Comparison of ENCODE assay signal across 8 mouse cellular contexts in genomic region chr5:24424004-24424781, GRCm38 (mm10). TPM values are rescaled to one million over a fixed set of nuclear protein-coding genes. Genes with fewer than 3 reads are reported as not detected.
DNase-seq lines count a peak whose midpoint lies in the region; ATAC-seq and TF ChIP-seq lines count a peak whose summit lies in the region.

No protein-coding gene starts in this region.

- no peaks in the 10 kb centered on the region for H3K27me3 ChIP-seq in kidney, adult 2 months (replicated peaks; ENCODE audit: control insufficient read depth, insufficient read depth, low read length)
- H3K27me3 ChIP-seq in CH12.LX (replicated peaks) = no peaks in the 10 kb centered on the region
- no peaks in the 10 kb centered on the region for H3K27me3 ChIP-seq in embryonic facial prominence, embryonic 11.5 days (ENCODE audit: control insufficient read depth, insufficient read depth, low read length)
- no peaks in the 10 kb centered on the region for H3K27me3 ChIP-seq in intestine, embryonic 14.5 days (replicated peaks; ENCODE audit: control insufficient read depth, insufficient read depth, low read length)
- H3K27me3 ChIP-seq in midbrain, embryonic 11.5 days (ENCODE audit: control insufficient read depth, insufficient read depth, low read length) = no peaks in the 10 kb centered on the region

- TF ChIP-seq POLR2A in kidney, adult 2 months (IDR thresholded peaks at IDR 0.05; ENCODE audit: low read depth, low read length) = no peak
- no peak for TF ChIP-seq POLR2A in CH12.LX (IDR thresholded peaks at IDR 0.05; ENCODE audit: low read depth, low read length)

- TF ChIP-seq RAD21 in CH12.LX (IDR thresholded peaks at IDR 0.05; ENCODE audit: low read depth, low read length) = no peak

- peaks cover 16% of the 10 kb centered on the region; the same call in 1 of the 2 replicates for H3K4me1 ChIP-seq in kidney, adult 2 months (ENCODE audit: control insufficient read depth, insufficient read depth, low read length)
- H3K4me1 ChIP-seq in CH12.LX (ENCODE audit: control insufficient read depth in 1 of 2, insufficient read depth in 2 of 2) = peaks cover 16 to 41% of the 10 kb centered on the region in 2 experiments
- peaks cover 19% of the 10 kb centered on the region for H3K4me1 ChIP-seq in embryonic facial prominence, embryonic 11.5 days (ENCODE audit: control insufficient read depth, insufficient read depth, low read length)
- H3K4me1 ChIP-seq in intestine, embryonic 14.5 days (replicated peaks; ENCODE audit: control insufficient read depth, insufficient read depth, low read length) = peaks cover 38% of the 10 kb centered on the region
- peaks cover 49% of the 10 kb centered on the region for H3K4me1 ChIP-seq in midbrain, embryonic 11.5 days (ENCODE audit: control insufficient read depth, insufficient read depth, low read length)

- H3K9me3 ChIP-seq in CH12.LX (replicated peaks; ENCODE audit: low read length) = no peaks in the 10 kb centered on the region
- H3K9me3 ChIP-seq in embryonic facial prominence, embryonic 11.5 days (replicated peaks; ENCODE audit: control insufficient read depth, low read length) = no peaks in the 10 kb centered on the region
- H3K9me3 ChIP-seq in intestine, embryonic 14.5 days (ENCODE audit: control insufficient read depth, low read length) = no peaks in the 10 kb centered on the region
- no peaks in the 10 kb centered on the region for H3K9me3 ChIP-seq in midbrain, embryonic 11.5 days (ENCODE audit: control insufficient read depth, low read length)

- H3K36me3 ChIP-seq in kidney, adult 2 months (ENCODE audit: control insufficient read depth, insufficient read depth, low read length) = no peaks in the 10 kb centered on the region
- peaks cover 14 to 43% of the 10 kb centered on the region in 2 experiments for H3K36me3 ChIP-seq in CH12.LX (replicated peaks in 1 of 2; ENCODE audit: control insufficient read depth in 1 of 2, insufficient read depth in 1 of 2, low read length in 1 of 2)
- no peaks in the 10 kb centered on the region; the same call in 1 of the 2 replicates for H3K36me3 ChIP-seq in embryonic facial prominence, embryonic 11.5 days (replicated peaks; ENCODE audit: control insufficient read depth, insufficient read depth, low read depth, low read length)
- H3K36me3 ChIP-seq in intestine, embryonic 14.5 days (ENCODE audit: control insufficient read depth, insufficient read depth, low read length) = peaks cover 24% of the 10 kb centered on the region; the same call in 1 of the 2 replicates
- H3K36me3 ChIP-seq in midbrain, embryonic 11.5 days (ENCODE audit: control insufficient read depth, insufficient read depth, low read length) = peaks cover 2% of the 10 kb centered on the region; the same call in 1 of the 2 replicates

- TF ChIP-seq CTCF in kidney, adult 2 months (conservative IDR thresholded peaks at IDR 0.05; ENCODE audit: insufficient read depth, insufficient read length, low read depth, low read length) = no peak
- TF ChIP-seq CTCF in CH12.LX (conservative IDR thresholded peaks at IDR 0.05 in 1 of 2, IDR thresholded peaks at IDR 0.05 in 1 of 2; ENCODE audit: low read depth in 2 of 2, low read length in 2 of 2) = no peak

- peak overlapping the region; percentile 70 for H3K4me3 ChIP-seq in kidney, adult 2 months (ENCODE audit: insufficient read depth, low read depth, low read length)
- peak overlapping the region; percentile 68 to 94 (median 86) for H3K4me3 ChIP-seq in CH12.LX (replicated peaks in 1 of 3; ENCODE audit: low read depth in 2 of 3, low read length in 2 of 3, poor library complexity in 1 of 3)
- peak overlapping the region; percentile 64 for H3K4me3 ChIP-seq in embryonic facial prominence, embryonic 11.5 days (ENCODE audit: low read depth, low read length)
- H3K4me3 ChIP-seq in intestine, embryonic 14.5 days (ENCODE audit: low read depth, low read length) = peak overlapping the region; percentile 70
- peak overlapping the region; percentile 59 for H3K4me3 ChIP-seq in midbrain, embryonic 11.5 days (ENCODE audit: low read depth, low read length)

- dilution Hi-C loops in CH12.LX (cut with MboI; ENCODE audit: extremely low pct_ligation_motif_present, extremely low pct_unique_long_range_greater_than_20kb, low sequenced_read_pairs) = no loop called here

- H3K79me2 ChIP-seq in CH12.LX (replicated peaks; ENCODE audit: control insufficient read depth, extremely low read depth, insufficient read depth, poor library complexity, severe bottlenecking) = peaks cover 10% of the 10 kb centered on the region; the same call in 1 of the 2 replicates

- WGBS in kidney, adult 2 months = 4% methylated on average over 21 of the region's 21 CpGs
- 13% methylated on average over 21 of the region's 21 CpGs for whole genome bisulfite sequencing in embryonic facial prominence, embryonic 11.5 days
- 9% methylated on average over 21 of the region's 21 CpGs for WGBS in intestine, embryonic 14.5 days
- WGBS in midbrain, embryonic 11.5 days = 17% methylated on average over 21 of the region's 21 CpGs

- H3K4me2 ChIP-seq in CH12.LX (ENCODE audit: insufficient read depth, low read depth, poor library complexity, severe bottlenecking) = peak overlapping the region; percentile 84
- H3K4me2 ChIP-seq in embryonic facial prominence, embryonic 11.5 days (ENCODE audit: low read depth, low read length) = peak overlapping the region; percentile 87
- peak overlapping the region; percentile 88 for H3K4me2 ChIP-seq in intestine, embryonic 14.5 days (ENCODE audit: low read length)
- H3K4me2 ChIP-seq in midbrain, embryonic 11.5 days = peak overlapping the region; percentile 79

- TF ChIP-seq EP300 in CH12.LX (IDR thresholded peaks at IDR 0.05; ENCODE audit: low read length) = no peak

- in situ Hi-C loops in CH12.LX (cut with MboI; ENCODE audit: low pct_ligation_motif_present, low pct_unique_long_range_greater_than_20kb, low sequenced_read_pairs) = loop anchor here (5.0 kb wide), 1 partner anchor 33 kb away; no protein-coding TSS in a partner anchor

- H3K9ac ChIP-seq in CH12.LX (ENCODE audit: insufficient read depth, low read depth) = peak overlapping the region; percentile 97
- H3K9ac ChIP-seq in embryonic facial prominence, embryonic 11.5 days (replicated peaks; ENCODE audit: low read length) = peak overlapping the region; percentile 68
- H3K9ac ChIP-seq in intestine, embryonic 14.5 days (ENCODE audit: low read length) = peak overlapping the region; percentile 65
- peak overlapping the region; percentile 76 for H3K9ac ChIP-seq in midbrain, embryonic 11.5 days (ENCODE audit: low read length)

- H3K27ac ChIP-seq in kidney, adult 2 months (ENCODE audit: insufficient read depth, low read depth, low read length) = peak overlapping the region; percentile 99
- peak overlapping the region; percentile 63 for H3K27ac ChIP-seq in CH12.LX (ENCODE audit: insufficient read depth, low read depth)
- H3K27ac ChIP-seq in embryonic facial prominence, embryonic 11.5 days (replicated peaks; ENCODE audit: low read depth, low read length) = peak overlapping the region; percentile 71; the same call in 1 of the 2 replicates
- peak overlapping the region; percentile 93 for H3K27ac ChIP-seq in intestine, embryonic 14.5 days (ENCODE audit: low read depth)
- H3K27ac ChIP-seq in midbrain, embryonic 11.5 days (ENCODE audit: low read depth, low read length) = peak overlapping the region; percentile 72

- no peak; the same call in 1 of the 2 replicates for ATAC-seq in embryonic facial prominence, embryonic 11.5 days (replicated peaks; ENCODE audit: insufficient number of reproducible peaks, low FRiP score, low TSS enrichment, low read depth)
- no peak for ATAC-seq in intestine, embryonic 14.5 days (replicated peaks; ENCODE audit: low FRiP score, low TSS enrichment, low read depth)
- no peak for ATAC-seq in midbrain, embryonic 11.5 days (ENCODE audit: low FRiP score)
- ATAC-seq in activated CD4-positive, CD25-positive, alpha-beta regulatory T cell, adult 4 months = no peak

- no peak for DNase-seq in kidney, adult 2 months
- DNase-seq in kidney, adult 9 months = no peak
- peak; percentile 17 for DNase-seq in CH12.LX (ENCODE audit: extremely low read depth)
- peak; percentile 15 for DNase-seq in embryonic facial prominence, embryonic 11.5 days (ENCODE audit: low spot score)
- peak; percentile 61 for DNase-seq in intestine, embryonic 14.5 days (ENCODE audit: low spot score)
- no peak for DNase-seq in midbrain, embryonic 11.5 days (ENCODE audit: low spot score, missing footprints)
- no peak for DNase-seq in T-cell, adult 2 months (ENCODE audit: low spot score)

RNA-seq across cellular contexts. Expression of gene Slc4a2, which starts 0.6 kb away (rescaled TPM):
- polyA plus RNA-seq in kidney, adult 2 months (2012; rRNA removed) = 56.8 and 66.9 TPM in 2 replicates
- 17.2 and 18.6 TPM in 2 replicates for total RNA-seq in CH12.LX (2012; rRNA removed)
- total RNA-seq in CH12.LX (2014; rRNA removed) = 12.7 and 12.9 TPM in 2 replicates
- polyA plus RNA-seq in CH12.LX (2012; ENCODE audit: insufficient read length, low read depth) = 27.2 and 27.3 TPM in 2 replicates
- 16.5 and 20.6 TPM in 2 replicates for polyA plus RNA-seq in embryonic facial prominence, embryonic 11.5 days (2014; fragmentation: Nextera tagmentation; extraction: Ambion mirVana)
- polyA plus RNA-seq in intestine, embryonic 14.5 days (2014; fragmentation: Nextera tagmentation; extraction: Ambion mirVana) = 32.7 and 35.7 TPM in 2 replicates
- 16.7 and 21.5 TPM in 2 replicates for polyA plus RNA-seq in midbrain, embryonic 11.5 days (2014; fragmentation: Nextera tagmentation; extraction: Ambion mirVana)
- polyA plus RNA-seq in activated CD4-positive, CD25-positive, alpha-beta regulatory T cell, adult 4 months (2017; shearing (Covaris generic)) = 10 to 100 TPM; 12.2 to 13.3 TPM

RNA-seq across cellular contexts. Expression of gene Cdk5, which starts 0.9 kb away (rescaled TPM):
- polyA plus RNA-seq in kidney, adult 2 months (2012; rRNA removed) = 78.0 and 83.2 TPM in 2 replicates
- total RNA-seq in CH12.LX (2012; rRNA removed) (10.4 and 12.1 TPM in 2 replicates), CH12.LX (2014; rRNA removed) (7.4 and 9.2 TPM in 2 replicates)
- 25.1 and 26.6 TPM in 2 replicates for polyA plus RNA-seq in CH12.LX (2012; ENCODE audit: insufficient read length, low read depth)
- 49.9 and 50.8 TPM in 2 replicates for polyA plus RNA-seq in embryonic facial prominence, embryonic 11.5 days (2014; fragmentation: Nextera tagmentation; extraction: Ambion mirVana)
- polyA plus RNA-seq in intestine, embryonic 14.5 days (2014; fragmentation: Nextera tagmentation; extraction: Ambion mirVana) = 41.2 and 47.4 TPM in 2 replicates
- polyA plus RNA-seq in midbrain, embryonic 11.5 days (2014; fragmentation: Nextera tagmentation; extraction: Ambion mirVana) = 52.8 and 58.1 TPM in 2 replicates
- polyA plus RNA-seq in activated CD4-positive, CD25-positive, alpha-beta regulatory T cell, adult 4 months (2017; shearing (Covaris generic)) = 10 to 100 TPM; 54.8 to 58.3 TPM

RNA-seq across cellular contexts. Expression of gene Asic3, which starts 11.0 kb away (rescaled TPM):
- 0.20 and 0.33 TPM in 2 replicates for polyA plus RNA-seq in kidney, adult 2 months (2012; rRNA removed)
- total RNA-seq in CH12.LX (2012; rRNA removed) (0.25 TPM in 1 of 2 replicates, not detected in the other), CH12.LX (2014; rRNA removed) (not detected in 2 replicates)
- polyA plus RNA-seq in CH12.LX (2012; ENCODE audit: insufficient read length, low read depth) = 1.1 and 1.3 TPM in 2 replicates
- 0.42 and 0.45 TPM in 2 replicates for polyA plus RNA-seq in embryonic facial prominence, embryonic 11.5 days (2014; fragmentation: Nextera tagmentation; extraction: Ambion mirVana)
- polyA plus RNA-seq in intestine, embryonic 14.5 days (2014; fragmentation: Nextera tagmentation; extraction: Ambion mirVana) = not detected in 2 replicates
- 0.30 TPM in 1 of 2 replicates, not detected in the other for polyA plus RNA-seq in midbrain, embryonic 11.5 days (2014; fragmentation: Nextera tagmentation; extraction: Ambion mirVana)
- under 1 TPM in 1 of 2 experiments, not detected in 1; 0.85 TPM for polyA plus RNA-seq in activated CD4-positive, CD25-positive, alpha-beta regulatory T cell, adult 4 months (2017; shearing (Covaris generic))

RNA-seq across cellular contexts. Expression of gene Fastk, which starts 20.9 kb away (rescaled TPM):
- 291 and 403 TPM in 2 replicates for polyA plus RNA-seq in kidney, adult 2 months (2012; rRNA removed)
- total RNA-seq in CH12.LX (2012; rRNA removed) = 61.2 and 61.4 TPM in 2 replicates
- total RNA-seq in CH12.LX (2014; rRNA removed) = 41.8 and 44.8 TPM in 2 replicates
- polyA plus RNA-seq in CH12.LX (2012; ENCODE audit: insufficient read length, low read depth) = 88.0 and 88.1 TPM in 2 replicates
- 77.8 and 88.2 TPM in 2 replicates for polyA plus RNA-seq in embryonic facial prominence, embryonic 11.5 days (2014; fragmentation: Nextera tagmentation; extraction: Ambion mirVana)
- polyA plus RNA-seq in intestine, embryonic 14.5 days (2014; fragmentation: Nextera tagmentation; extraction: Ambion mirVana) = 105 and 107 TPM in 2 replicates
- polyA plus RNA-seq in midbrain, embryonic 11.5 days (2014; fragmentation: Nextera tagmentation; extraction: Ambion mirVana) = 79.3 and 84.6 TPM in 2 replicates
- 10 to 100 TPM; 34.9 to 49.5 TPM for polyA plus RNA-seq in activated CD4-positive, CD25-positive, alpha-beta regulatory T cell, adult 4 months (2017; shearing (Covaris generic))

RNA-seq across cellular contexts. Expression of gene Tmub1, which starts 23.5 kb away (rescaled TPM):
- polyA plus RNA-seq in kidney, adult 2 months (2012; rRNA removed) = 60.0 and 68.9 TPM in 2 replicates
- total RNA-seq in CH12.LX (2012; rRNA removed) = 9.6 and 13.1 TPM in 2 replicates
- 6.1 and 7.6 TPM in 2 replicates for total RNA-seq in CH12.LX (2014; rRNA removed)
- 8.6 and 11.2 TPM in 2 replicates for polyA plus RNA-seq in CH12.LX (2012; ENCODE audit: insufficient read length, low read depth)
- polyA plus RNA-seq in embryonic facial prominence, embryonic 11.5 days (2014; fragmentation: Nextera tagmentation; extraction: Ambion mirVana) = 20.2 and 24.7 TPM in 2 replicates
- 22.7 and 22.9 TPM in 2 replicates for polyA plus RNA-seq in intestine, embryonic 14.5 days (2014; fragmentation: Nextera tagmentation; extraction: Ambion mirVana)
- 30.5 and 32.3 TPM in 2 replicates for polyA plus RNA-seq in midbrain, embryonic 11.5 days (2014; fragmentation: Nextera tagmentation; extraction: Ambion mirVana)
- 10 to 100 TPM; 51.1 to 65.5 TPM for polyA plus RNA-seq in activated CD4-positive, CD25-positive, alpha-beta regulatory T cell, adult 4 months (2017; shearing (Covaris generic))

Comparison
In these comparisons a context has a peak if more than half of its experiments do, and no peak if none do; other contexts are left out.
1. DNase-seq: peak in CH12.LX (single experiment), embryonic facial prominence, embryonic 11.5 days (single experiment) and intestine, embryonic 14.5 days (single experiment); none in kidney, adult 2 months (single experiment), kidney, adult 9 months (single experiment), midbrain, embryonic 11.5 days (single experiment) and T-cell, adult 2 months (single experiment).
2. Peak in every context shown above with its lines, with median percentiles within 50 percentile points of each other: H3K27ac ChIP-seq, H3K4me3 ChIP-seq, H3K4me2 ChIP-seq and H3K9ac ChIP-seq.